Mouse (Mus musculus) duodenum, adult 2 months (tissue): ENCODE results near the gene Cort. TPM values are rescaled to one million over a fixed set of nuclear protein-coding genes. Genes with fewer than 3 reads are reported as not detected.

Experiments
- polyA plus RNA-seq: library from polyadenylated mRNA; depleted of rRNA; stranded (reverse); fragments of >200 nt; gene quantifications from 2 replicates; pipeline ENCODE4 v1.2.3, GENCODE M21; 2012; ENCODE audit warnings: low replicate concordance; rRNA removed

Gene Cort
- not detected in 2 replicates for polyA plus RNA-seq

GRCm38 (mm10) chr4:149126663-149127062 is at the start of gene Cort:
Cort (minus strand) TSS chr4:149126763.

GRCm38 (mm10) chr4:149166215-149166946 is 39.8 kb upstream of the Cort start, which contains the start of gene Pgd:
Pgd (minus strand) TSS chr4:149166771.

GRCm38 (mm10) chr4:149136982-149137770 is 10.6 kb upstream of the Cort start, which contains the start of gene Cenps:
Cenps (minus strand) TSS chr4:149137629.

DNA sequence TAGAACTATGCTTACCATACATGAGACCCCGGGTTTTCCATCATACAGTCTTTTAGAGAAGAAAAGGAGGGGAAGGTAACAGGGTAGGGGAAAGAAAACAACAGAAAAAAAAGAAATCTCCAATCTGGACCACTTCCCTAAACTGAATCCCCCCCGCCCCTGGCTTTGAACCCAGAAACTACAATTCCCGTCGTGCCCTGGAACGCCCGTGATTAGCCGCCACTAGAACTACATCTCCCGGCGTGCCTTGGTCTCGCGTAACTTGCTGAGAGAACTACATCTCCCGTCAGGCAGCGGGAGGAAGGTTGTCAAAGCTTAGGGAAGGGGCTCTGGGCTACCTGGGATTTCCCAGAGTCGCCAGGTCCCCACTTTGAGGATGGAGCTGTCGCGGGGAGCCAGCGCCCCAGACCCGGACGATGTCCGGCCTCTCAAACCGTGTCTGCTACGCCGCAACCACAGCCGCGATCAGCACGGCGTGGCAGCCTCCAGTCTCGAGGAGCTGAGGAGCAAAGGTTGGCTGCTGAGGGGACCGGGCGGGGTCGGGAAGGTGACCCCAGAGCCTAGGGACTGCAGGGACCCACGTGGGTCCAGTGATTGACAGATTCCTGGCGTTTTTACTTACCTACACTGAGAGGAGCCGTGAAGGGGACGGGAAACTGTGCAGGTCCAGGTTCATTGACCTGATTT is 22.5 kb downstream of the Cort start, which contains the start of gene Dffa:
Gene Dffa, plus strand, starts transcription at position 272 of the 687 bp plus-strand sequence.

DNA sequence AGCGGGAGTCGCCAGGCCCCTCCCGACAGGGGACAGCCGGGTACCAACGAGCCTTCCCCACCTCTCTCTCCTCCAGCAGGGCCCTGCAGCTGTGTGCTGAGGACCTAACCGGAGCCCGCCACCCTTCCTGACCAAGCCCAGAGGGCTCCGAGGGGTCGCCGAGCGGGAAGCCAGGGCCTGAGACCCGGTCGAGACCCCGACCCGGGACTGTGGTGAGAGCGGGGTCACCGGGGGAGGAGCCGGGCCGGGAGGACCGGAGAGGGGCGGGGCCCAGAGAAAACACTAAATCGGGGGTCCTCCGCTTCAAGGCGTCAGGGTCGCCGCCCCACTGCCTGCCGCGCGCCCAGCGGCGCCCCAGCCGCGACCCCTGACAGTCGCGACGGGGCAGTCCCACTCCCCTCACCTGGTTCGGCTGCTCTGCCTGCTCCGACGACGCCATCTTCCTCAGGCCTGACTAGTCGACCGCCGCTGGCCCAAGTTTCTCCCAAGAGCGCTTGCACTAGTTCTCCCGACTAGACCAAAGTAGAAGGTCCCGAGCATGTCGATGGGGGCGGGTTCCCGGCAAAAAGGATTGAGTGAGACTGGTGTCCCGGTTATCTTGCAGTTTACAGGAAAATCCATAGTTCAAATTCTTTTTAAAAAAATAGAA is 27.1 kb downstream of the Cort start, which contains the start of gene Pex14:
Gene Pex14, minus strand, starts transcription at position 508 of the 649 bp plus-strand sequence.

Other genes with a start within 250 kb of the Cort start
- gene Pex14, start 26.9 kb downstream of the Cort start, polyA plus RNA-seq: 48.2 and 62.9 TPM in 2 replicates
- gene Dffa, start 22.6 kb downstream of the Cort start, polyA plus RNA-seq: 11.4 and 13.7 TPM in 2 replicates
- 0.85 and 2.1 TPM in 2 replicates for gene Cenps, start 10.9 kb upstream of the Cort start, polyA plus RNA-seq
- 257 and 332 TPM in 2 replicates for gene Pgd, start 40.0 kb upstream of the Cort start, polyA plus RNA-seq
- gene Kif1b, start 180.9 kb upstream of the Cort start, polyA plus RNA-seq: 9.0 and 12.5 TPM in 2 replicates